Mouse (Mus musculus) megakaryocyte, embryonic 14.5 days (primary cell): Measurements from ENCODE around the gene Cnfn.

Source experiments
- FLI1 ChIP-seq: IDR thresholded peaks from 2 replicates; pipeline ENCODE4 v1.6.1; 2012; ENCODE audit warnings: low read length, inconsistent platforms, mixed read lengths
- GATA1 ChIP-seq: IDR thresholded peaks from 3 replicates; pipeline ENCODE4 v1.6.1; 2012; ENCODE audit warnings: mixed read lengths, low read length, inconsistent platforms, borderline replicate concordance

- TF ChIP-seq GATA1 = no peak
- TF ChIP-seq FLI1 = no peak
Observed at GRCm38 (mm10) chr7:25326233-25326632, 43.3 kb downstream of the Cnfn start.
